ENCODE assay signal across 8 mouse cellular contexts in genomic region chr12:75819481-75819880, GRCm38 (mm10). TPM values are rescaled to one million over a fixed set of nuclear protein-coding genes. Genes with fewer than 3 reads are reported as not detected.
DNase-seq lines count a peak whose midpoint lies in the region; ATAC-seq and TF ChIP-seq lines count a peak whose summit lies in the region.

No protein-coding gene starts in this region.

- no peak for DNase-seq in heart, adult 18-20 months
- DNase-seq in ES-E14 (ENCODE audit: low read depth, low spot score) = no peak
- DNase-seq in midbrain, embryonic 11.5 days (ENCODE audit: low spot score, missing footprints) = no peak
- no peak for DNase-seq in thymus, postnatal 0 days (ENCODE audit: low spot score)
- no peak for DNase-seq in ovary, postnatal 14 days (ENCODE audit: low spot score)
- DNase-seq in adrenal gland, postnatal 4 days (ENCODE audit: low spot score in 2 of 2) = no peak

- peaks cover 35% of the 10 kb centered on the region for H3K4me1 ChIP-seq in heart, embryonic 15.5 days (replicated peaks)
- H3K4me1 ChIP-seq in ES-E14 (ENCODE audit: control insufficient read depth in 2 of 2, insufficient read depth in 2 of 2, low read length in 2 of 2, poor library complexity in 1 of 2) = peaks cover 4 to 5% of the 10 kb centered on the region in 2 experiments; a peak in 2 of 4 replicates
- H3K4me1 ChIP-seq in hindbrain, embryonic 12.5 days = peaks cover 34% of the 10 kb centered on the region
- H3K4me1 ChIP-seq in midbrain, embryonic 11.5 days (ENCODE audit: control insufficient read depth, insufficient read depth, low read length) = peaks cover 11% of the 10 kb centered on the region

- WGBS in heart, embryonic 15.5 days = 13% methylated on average over 11 of the region's 11 CpGs
- WGBS in hindbrain, embryonic 12.5 days = 13% methylated on average over 11 of the region's 11 CpGs
- 14% methylated on average over 11 of the region's 11 CpGs for WGBS in midbrain, embryonic 11.5 days

- peak overlapping the region; percentile 82; the same call in 1 of the 2 replicates for H3K27ac ChIP-seq in heart, embryonic 15.5 days
- H3K27ac ChIP-seq in ES-E14 (ENCODE audit: insufficient read depth, low read depth, low read length, poor library complexity, severe bottlenecking) = no peak overlapping the region
- H3K27ac ChIP-seq in hindbrain, embryonic 12.5 days = 0 out of 2 replicates have a peak overlapping the region, but pooled peaks have one; percentile 82
- H3K27ac ChIP-seq in midbrain, embryonic 11.5 days (ENCODE audit: low read depth, low read length) = no peak overlapping the region

- in situ Hi-C loops in ES-E14 (cut with MboI; ENCODE audit: low sequenced_read_pairs in 2 of 2, unreplicated experiment in 2 of 2) = no loop called here

- no peaks in the 10 kb centered on the region for H3K27me3 ChIP-seq in heart, embryonic 15.5 days
- no peaks in the 10 kb centered on the region for H3K27me3 ChIP-seq in hindbrain, embryonic 12.5 days
- H3K27me3 ChIP-seq in midbrain, embryonic 11.5 days (ENCODE audit: control insufficient read depth, insufficient read depth, low read length) = no peaks in the 10 kb centered on the region

- peak overlapping the region; percentile 92 for H3K4me3 ChIP-seq in heart, embryonic 15.5 days
- H3K4me3 ChIP-seq in ES-E14 (ENCODE audit: insufficient read depth in 1 of 2, low read depth in 1 of 2, low read length in 2 of 2, poor library complexity in 1 of 2, severe bottlenecking in 1 of 2) = peak overlapping the region; percentile 89 to 95
- H3K4me3 ChIP-seq in hindbrain, embryonic 12.5 days = peak overlapping the region; percentile 81
- H3K4me3 ChIP-seq in midbrain, embryonic 11.5 days (ENCODE audit: low read depth, low read length) = peak overlapping the region; percentile 91

- ATAC-seq in heart, embryonic 15.5 days (replicated peaks; ENCODE audit: insufficient number of reproducible peaks, insufficient read depth, low FRiP score, low read depth) = no peak
- ATAC-seq in hindbrain, embryonic 12.5 days (ENCODE audit: low FRiP score) = no peak
- no peak for ATAC-seq in midbrain, embryonic 11.5 days (ENCODE audit: low FRiP score)

- H3K4me2 ChIP-seq in heart, embryonic 15.5 days = peak overlapping the region; percentile 82
- peak overlapping the region; percentile 72 for H3K4me2 ChIP-seq in hindbrain, embryonic 12.5 days (replicated peaks)
- peak overlapping the region; percentile 85 for H3K4me2 ChIP-seq in midbrain, embryonic 11.5 days

- H3K36me3 ChIP-seq in heart, embryonic 15.5 days = no peaks in the 10 kb centered on the region
- no peaks in the 10 kb centered on the region for H3K36me3 ChIP-seq in ES-E14 (ENCODE audit: control insufficient read depth, insufficient read depth, low read length, poor library complexity, severe bottlenecking)
- H3K36me3 ChIP-seq in hindbrain, embryonic 12.5 days = no peaks in the 10 kb centered on the region
- H3K36me3 ChIP-seq in midbrain, embryonic 11.5 days (ENCODE audit: control insufficient read depth, insufficient read depth, low read length) = no peaks in the 10 kb centered on the region

- H3K9ac ChIP-seq in heart, embryonic 15.5 days = peak overlapping the region; percentile 83
- H3K9ac ChIP-seq in ES-E14 (ENCODE audit: insufficient read depth, low read depth, low read length, poor library complexity, severe bottlenecking) = peak overlapping the region; percentile 79; the same call in 1 of the 2 replicates
- H3K9ac ChIP-seq in hindbrain, embryonic 12.5 days = peak overlapping the region; percentile 84
- peak overlapping the region; percentile 98 for H3K9ac ChIP-seq in midbrain, embryonic 11.5 days (ENCODE audit: low read length)

- no peaks in the 10 kb centered on the region for H3K9me3 ChIP-seq in heart, embryonic 15.5 days (replicated peaks)
- no peaks in the 10 kb centered on the region for H3K9me3 ChIP-seq in ES-E14 (ENCODE audit: control insufficient read depth, insufficient read depth, low read depth, low read length)
- no peaks in the 10 kb centered on the region for H3K9me3 ChIP-seq in hindbrain, embryonic 12.5 days (replicated peaks)
- no peaks in the 10 kb centered on the region for H3K9me3 ChIP-seq in midbrain, embryonic 11.5 days (ENCODE audit: control insufficient read depth, low read length)

TF ChIP-seq in ES-E14, 5 proteins besides CTCF, POLR2A, EP300 and RAD21:
- TF ChIP-seq MAFK (IDR thresholded peaks at IDR 0.05; ENCODE audit: insufficient read depth, low read depth, low read length) = no peak
- TF ChIP-seq ZC3H11A (IDR thresholded peaks at IDR 0.05; ENCODE audit: borderline replicate concordance, low read depth, low read length) = no peak
- no peak for TF ChIP-seq HCFC1 (IDR thresholded peaks at IDR 0.05; ENCODE audit: borderline replicate concordance, insufficient read depth, low read length)
- TF ChIP-seq CHD2 (IDR thresholded peaks at IDR 0.05; ENCODE audit: low read depth, low read length) = no peak
- no peak for TF ChIP-seq ZNF384 (IDR thresholded peaks at IDR 0.05; ENCODE audit: low read depth, low read length)

RNA-seq across cellular contexts. Expression of gene Syne2, which starts 1.5 kb away (rescaled TPM):
- 38.7 and 45.7 TPM in 2 replicates for polyA plus RNA-seq in heart, embryonic 15.5 days (2015; fragmentation: Nextera tagmentation; extraction: Ambion mirVana)
- 10 to 100 TPM; 26.7 to 31.4 TPM for total RNA-seq in heart, adult 18-20 months (2021)
- 15.0 and 22.8 TPM in 2 replicates for total RNA-seq in ES-E14 (2012; rRNA removed)
- 92.8 and 97.9 TPM in 2 replicates for polyA plus RNA-seq in hindbrain, embryonic 12.5 days (2016; fragmentation: Nextera tagmentation; extraction: Ambion mirVana)
- polyA plus RNA-seq in midbrain, embryonic 11.5 days (2014; fragmentation: Nextera tagmentation; extraction: Ambion mirVana) = 79.1 and 80.1 TPM in 2 replicates
- 5.0 and 6.2 TPM in 2 replicates for polyA plus RNA-seq in thymus, postnatal 0 days (2015; fragmentation: Nextera tagmentation; extraction: Ambion mirVana)
- total RNA-seq in adrenal gland, postnatal 4 days (2021) = 10 to 100 TPM; 60.1 to 74.7 TPM

Comparison
In these comparisons a context has a peak if more than half of its experiments do, and no peak if none do; other contexts are left out.
1. H3K27ac ChIP-seq: peak in heart, embryonic 15.5 days (single experiment) and hindbrain, embryonic 12.5 days (single experiment); none in ES-E14 (single experiment) and midbrain, embryonic 11.5 days (single experiment).
2. Peak in every context shown above with its lines, with median percentiles within 50 percentile points of each other: H3K4me2 ChIP-seq, H3K4me3 ChIP-seq and H3K9ac ChIP-seq.